Mouse (Mus musculus): ENCODE results near the gene Lgr6.
A peak's percentile ranks its signal among the peaks of the same experiment; 100 is the strongest.

Lgr6 gene

DNA sequence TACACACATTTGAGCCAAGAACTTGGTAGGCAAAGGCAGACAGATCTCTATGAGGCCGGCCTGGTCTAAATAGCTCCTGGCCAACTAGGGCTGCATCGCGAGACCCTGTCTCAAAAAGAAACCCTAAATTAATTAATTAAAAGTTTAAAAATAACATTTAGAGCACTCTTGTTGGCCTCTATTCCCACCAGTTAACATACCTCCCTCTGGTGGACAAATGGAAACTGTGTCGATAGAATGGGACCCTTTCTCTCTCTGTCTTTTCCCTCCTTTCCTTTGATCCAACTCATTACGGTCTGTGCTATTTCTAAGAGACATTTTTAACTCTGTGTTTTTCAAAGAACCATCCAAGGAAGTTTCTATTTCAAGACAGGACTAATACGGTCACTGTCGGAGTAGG, 144.4 kb downstream of the Lgr6 start:
- peak; percentile 39 for DNase-seq (ENCODE audit: low read depth)

- DNase-seq (ENCODE audit: low read depth), result peak; percentile 94
Measured at GRCm38 (mm10) chr1:134955637-134956176, 149.4 kb downstream of the Lgr6 start, which contains the start of gene Ppp1r12b. Gene Ppp1r12b (minus strand): TSS chr1:134955942.

DNA sequence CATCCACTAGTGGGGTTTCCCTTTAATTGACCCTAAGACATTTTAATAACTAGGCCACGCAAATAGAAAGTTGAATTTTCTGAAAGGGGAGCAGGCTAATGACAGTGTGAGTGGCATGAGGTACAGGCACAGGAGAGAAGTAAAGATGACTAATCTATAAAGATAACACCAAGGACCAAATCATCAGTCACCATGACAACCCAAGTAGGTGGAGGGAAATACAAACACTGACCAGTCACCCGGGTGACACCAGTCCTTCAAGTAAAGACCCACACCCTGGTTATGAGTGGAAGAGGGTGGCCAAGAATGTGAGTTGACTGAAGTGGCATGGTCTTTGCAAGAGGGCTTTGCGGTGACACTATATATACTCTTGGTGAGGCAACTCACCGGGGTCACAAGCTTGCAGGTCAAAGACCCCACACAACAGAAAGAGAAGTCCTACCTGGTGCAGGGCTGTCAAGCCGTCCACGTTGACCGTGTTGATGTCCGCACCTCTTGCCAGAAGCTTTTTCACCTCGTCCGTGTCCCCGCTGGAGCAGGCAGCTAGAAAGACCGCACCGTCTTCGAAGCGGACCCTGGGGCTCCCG, 149.9 kb downstream of the Lgr6 start:
- DNase-seq (ENCODE audit: low read depth), result no peak

DNA sequence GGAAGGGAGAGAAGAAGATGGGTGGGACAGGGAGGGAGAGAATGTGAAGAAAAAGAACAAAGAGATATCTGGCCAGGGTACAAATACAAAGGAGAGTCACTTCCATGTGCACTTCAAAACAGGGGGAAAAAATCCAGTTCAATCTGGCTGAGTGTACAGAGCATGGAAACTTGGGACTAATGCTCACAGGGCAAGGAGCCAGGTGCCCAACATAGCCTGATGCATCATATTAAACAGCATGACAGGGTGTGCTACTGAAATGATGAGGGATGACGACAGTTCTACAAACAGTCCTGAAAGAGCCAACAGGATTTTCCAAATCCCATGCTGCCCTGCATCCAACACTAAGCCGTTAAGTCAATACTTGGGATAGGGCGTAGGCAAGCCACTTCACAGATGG, 155.1 kb downstream of the Lgr6 start:
- no peak for DNase-seq (ENCODE audit: low read depth)

GRCm38 (mm10) chr1:134947590-134947989, 157.5 kb downstream of the Lgr6 start:
- DNase-seq (ENCODE audit: low read depth), result no peak

- DNase-seq (ENCODE audit: low read depth), result no peak
Measured at GRCm38 (mm10) chr1:134942898-134943297, 162.2 kb downstream of the Lgr6 start.

DNA sequence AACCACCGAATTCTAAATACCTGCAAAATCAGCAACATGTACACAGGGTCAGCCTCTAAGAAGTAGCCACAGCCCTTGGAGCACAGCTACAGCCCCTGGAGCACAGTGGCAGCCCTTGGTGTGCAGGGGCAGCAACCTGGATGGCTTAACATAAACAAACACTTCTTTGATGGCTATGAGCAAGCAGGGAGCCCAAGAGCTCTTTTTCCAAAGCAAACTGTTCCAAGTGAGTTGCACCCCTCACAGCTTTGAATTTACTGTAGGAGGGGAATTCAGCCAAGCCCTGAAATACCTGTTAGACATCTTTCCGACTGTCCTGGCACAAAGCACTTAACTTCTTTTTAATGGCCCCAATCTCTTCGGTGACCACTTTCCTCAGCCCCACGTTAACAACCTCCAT, 164.2 kb downstream of the Lgr6 start:
- no peak for DNase-seq (ENCODE audit: low read depth)

- no peak for DNase-seq (ENCODE audit: low read depth)
Measured at GRCm38 (mm10) chr1:134938233-134938632, 166.8 kb downstream of the Lgr6 start.

GRCm38 (mm10) chr1:134936335-134936734, 168.7 kb downstream of the Lgr6 start:
- no peak for DNase-seq (ENCODE audit: low read depth)

All from induced T-regulatory cell, adult 2 months (primary cell).